In the genomic region with DNA sequence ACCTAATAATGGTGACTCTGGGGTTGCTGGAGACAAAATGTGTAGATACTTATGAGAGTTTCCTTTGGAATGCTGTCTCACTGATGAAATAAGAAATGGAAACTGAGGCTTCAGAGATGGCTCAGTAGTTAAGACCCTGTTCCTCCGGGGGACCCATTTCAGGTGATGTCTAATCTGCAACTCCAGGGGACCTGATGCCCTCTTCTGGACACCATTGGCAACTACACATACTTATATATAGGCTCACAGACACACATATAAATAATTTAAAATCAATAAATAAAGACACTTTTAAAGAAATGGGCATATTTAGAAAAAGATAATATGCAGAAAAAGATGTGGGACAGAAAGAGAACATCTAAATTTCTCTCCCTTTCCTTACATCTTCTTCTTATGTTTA, we compare ENCODE assay signal across 22 mouse cellular contexts. TPM values are rescaled to one million over a fixed set of nuclear protein-coding genes. Genes with fewer than 3 reads are reported as not detected.
DNase-seq lines count a peak whose midpoint lies in the region; TF ChIP-seq lines count a peak whose summit lies in the region.
"Had no signal": no experiment of that assay in that cellular context is flagged by ENCODE, and none has a peak within 500 bp of the region (broad histone marks: within the 10 kb centered on the region; RNA-seq: fewer than 3 reads in every experiment).

No protein-coding gene starts in this region.

- H3K27me3 ChIP-seq in E14TG2a.4 (ENCODE audit: insufficient read depth, low read length) = no peaks in the 10 kb centered on the region
- H3K27me3 ChIP-seq: hindbrain, embryonic 12.5 days; liver, embryonic 13.5 days had no signal

- H3K4me3 ChIP-seq in layer of hippocampus, adult 2 months = no peak overlapping the region
- H3K4me3 ChIP-seq in E14TG2a.4 (replicated peaks; ENCODE audit: low read length) = no peak overlapping the region
- H3K4me3 ChIP-seq: forebrain, embryonic 10.5 days; hindbrain, embryonic 12.5 days; limb, embryonic 10.5 days; liver, embryonic 13.5 days had no signal

- H3K9me3 ChIP-seq in E14TG2a.4 (ENCODE audit: low read length) = no peaks in the 10 kb centered on the region
- H3K9me3 ChIP-seq: forebrain, embryonic 10.5 days; hindbrain, embryonic 12.5 days; limb, embryonic 10.5 days; liver, embryonic 13.5 days had no signal

- H3K27ac ChIP-seq in layer of hippocampus, adult 2 months = no peak overlapping the region
- H3K27ac ChIP-seq: forebrain, embryonic 10.5 days; hindbrain, embryonic 12.5 days; limb, embryonic 10.5 days; liver, embryonic 13.5 days had no signal

- TF ChIP-seq CTCF in layer of hippocampus, adult 2 months (conservative IDR thresholded peaks at IDR 0.05) = peak; percentile 53
- peak; percentile 50 for TF ChIP-seq CTCF in E14TG2a.4 (conservative IDR thresholded peaks at IDR 0.05; ENCODE audit: low read length)

- no peaks in the 10 kb centered on the region for H3K4me1 ChIP-seq in E14TG2a.4 (replicated peaks; ENCODE audit: low read depth, low read length)
- H3K4me1 ChIP-seq: forebrain, embryonic 10.5 days; hindbrain, embryonic 12.5 days; limb, embryonic 10.5 days; liver, embryonic 13.5 days had no signal

- H3K36me3 ChIP-seq in E14TG2a.4 (ENCODE audit: insufficient read depth, low read length) = no peaks in the 10 kb centered on the region
- H3K36me3 ChIP-seq: forebrain, embryonic 10.5 days; hindbrain, embryonic 12.5 days; limb, embryonic 10.5 days; liver, embryonic 13.5 days had no signal

- peak; percentile 6 for DNase-seq in embryo, embryonic 11 days
- DNase-seq in embryo, embryonic 10 days (ENCODE audit: low spot score) = no peak
- no peak for DNase-seq in layer of hippocampus, adult 2 months (ENCODE audit: low spot score in 2 of 2)
- no peak for DNase-seq in layer of hippocampus, adult 18-20 months (ENCODE audit: low spot score in 2 of 2)
- peak; percentile 40 for DNase-seq in ZHBTc4 (ENCODE audit: low read depth, low spot score)
- DNase-seq in right cerebral cortex, adult 2 months (ENCODE audit: low spot score in 2 of 2) = no peak
- no peak for DNase-seq in layer of hippocampus, adult 8-10 months (ENCODE audit: low spot score in 2 of 2)
- DNase-seq: adrenal gland, postnatal 25 days; cerebellum, adult 2 months; heart, postnatal 14 days; kidney, postnatal 10 days; liver, embryonic 13.5 days; midbrain, embryonic 14.5 days; right cerebral cortex, postnatal 4 days; thymus, postnatal 14 days had no signal

RNA-seq across cellular contexts. Expression of gene Dpp10, which starts 57.7 kb away (rescaled TPM):
- total RNA-seq in layer of hippocampus, adult 2 months (2021) = 10 to 100 TPM; 30.4 to 38.9 TPM
- total RNA-seq in layer of hippocampus, adult 18-20 months (2021) = 10 to 100 TPM; 36.0 to 38.7 TPM
- total RNA-seq in layer of hippocampus, adult 8-10 months (2022) = 10 to 100 TPM; 41.9 to 52.9 (median 47.4) TPM
- total RNA-seq: common myeloid progenitor, adult 5-6 weeks; granulocyte monocyte progenitor cell, adult 5-6 weeks; megakaryocyte progenitor cell, adult 5-6 weeks had no signal

Comparison
In these comparisons a context has a peak if more than half of its experiments do, and no peak if none do; other contexts are left out.
1. DNase-seq: peak in embryo, embryonic 11 days (single experiment) and ZHBTc4 (single experiment); none in embryo, embryonic 10 days (single experiment), layer of hippocampus, adult 2 months (0 of 2), layer of hippocampus, adult 18-20 months (0 of 2), right cerebral cortex, adult 2 months (0 of 2) and layer of hippocampus, adult 8-10 months (0 of 2).